Mouse (Mus musculus) lung, postnatal 25 days (tissue): Measurements from ENCODE around the gene Retreg1.
"Not testable (repeated sequence)": the region's sequence is repeated elsewhere in the genome, so short reads cannot be mapped to it uniquely, and the experiment has no call there.

Experiments used
- DNase-seq: peaks from one replicate; pipeline ENCODE4 v3.0.0; 2022; ENCODE audit warnings: low spot score

Retreg1 gene

GRCm38 (mm10) chr15:25947383-25947782 lies 104.4 kb downstream of the Retreg1 start:
- no peak for DNase-seq

GRCm38 (mm10) chr15:25948257-25949223 lies 105.6 kb downstream of the Retreg1 start:
- peak; percentile 51 for DNase-seq

GRCm38 (mm10) chr15:25949696-25950095 lies 106.7 kb downstream of the Retreg1 start:
- no peak for DNase-seq

- no peak for DNase-seq
These were observed 107.6 kb downstream of the Retreg1 start for GRCm38 (mm10) chr15:25950584-25950983.

- DNase-seq, result no peak
These were observed 108.1 kb downstream of the Retreg1 start for GRCm38 (mm10) chr15:25951037-25951436.

- no peak for DNase-seq
These were observed 113.0 kb downstream of the Retreg1 start for GRCm38 (mm10) chr15:25956001-25956400.

- no peak for DNase-seq
These were observed 113.6 kb downstream of the Retreg1 start for GRCm38 (mm10) chr15:25956422-25957117.

- DNase-seq, result no peak
These were observed 114.7 kb downstream of the Retreg1 start for GRCm38 (mm10) chr15:25957651-25958050.

GRCm38 (mm10) chr15:25959375-25959774 lies 116.4 kb downstream of the Retreg1 start:
- peak; percentile 48 for DNase-seq

GRCm38 (mm10) chr15:25960231-25960630 lies 117.3 kb downstream of the Retreg1 start:
- DNase-seq, result no peak

GRCm38 (mm10) chr15:25966220-25966774 lies 123.3 kb downstream of the Retreg1 start:
- no peak for DNase-seq

GRCm38 (mm10) chr15:25971596-25971995 lies 128.6 kb downstream of the Retreg1 start:
- no peak for DNase-seq

- DNase-seq, result no peak
These were observed 129.8 kb downstream of the Retreg1 start for GRCm38 (mm10) chr15:25972758-25973157.

GRCm38 (mm10) chr15:25974352-25974751 lies 131.4 kb downstream of the Retreg1 start:
- DNase-seq, result no peak

- DNase-seq, result no peak
These were observed 132.8 kb downstream of the Retreg1 start for GRCm38 (mm10) chr15:25975810-25976209.

- not testable (repeated sequence) for DNase-seq
These were observed 140.6 kb downstream of the Retreg1 start for GRCm38 (mm10) chr15:25983614-25984013.

GRCm38 (mm10) chr15:25984067-25984733 lies 141.2 kb downstream of the Retreg1 start, which contains the start of gene Zfp622:
Gene Zfp622, plus strand, starts transcription at chr15:25984366.
- DNase-seq, result peak; percentile 97

- no peak for DNase-seq
These were observed 141.9 kb downstream of the Retreg1 start for GRCm38 (mm10) chr15:25984734-25985492.

GRCm38 (mm10) chr15:25992992-25993727 lies 150.2 kb downstream of the Retreg1 start:
- peak; percentile 60 for DNase-seq

- no peak for DNase-seq
These were observed 152.5 kb downstream of the Retreg1 start for GRCm38 (mm10) chr15:25995521-25995920.
